Mouse (Mus musculus): ENCODE data around the gene Gm17657. TPM values are rescaled to one million over a fixed set of nuclear protein-coding genes. Genes with fewer than 3 reads are reported as not detected.
A peak's percentile ranks its signal among the peaks of the same experiment; 100 is the strongest.
"Not testable (repeated sequence)": the region's sequence is repeated elsewhere in the genome, so short reads cannot be mapped to it uniquely, and the experiment has no call there.

Gene Gm17657
- polyA plus RNA-seq, 1 experiment from 2014 or later, result not detected

GRCm38 (mm10) chr17:29508927-29509608 is 40.4 kb downstream of the Gm17657 start:
- no peaks in the 10 kb centered on the region for H3K36me3 ChIP-seq
- no peaks in the 10 kb centered on the region for H3K9me3 ChIP-seq
- peaks cover 14% of the 10 kb centered on the region; the same call in 1 of the 2 replicates for H3K4me1 ChIP-seq (replicated peaks)
- no peak overlapping the region for H3K27ac ChIP-seq
- DNase-seq (ENCODE audit: low spot score), result no peak
- 74% methylated on average over 12 of the region's 12 CpGs for WGBS
- H3K4me3 ChIP-seq, result no peak overlapping the region
- no peaks in the 10 kb centered on the region for H3K27me3 ChIP-seq (ENCODE audit: insufficient read depth, poor library complexity, severe bottlenecking)

GRCm38 (mm10) chr17:29503700-29504099 is 45.7 kb downstream of the Gm17657 start:
- H3K36me3 ChIP-seq, result no peaks in the 10 kb centered on the region
- DNase-seq (ENCODE audit: low spot score), result no peak
- H3K4me3 ChIP-seq, result no peak overlapping the region
- peaks cover 9% of the 10 kb centered on the region for H3K4me1 ChIP-seq (replicated peaks)
- H3K27me3 ChIP-seq (ENCODE audit: insufficient read depth, poor library complexity, severe bottlenecking), result peaks cover 14% of the 10 kb centered on the region
- no peak overlapping the region for H3K27ac ChIP-seq
- no peaks in the 10 kb centered on the region for H3K9me3 ChIP-seq
- 81% methylated on average over 5 of the region's 5 CpGs for WGBS

- Histone ChIP-seq H3K27me3 (ENCODE audit: insufficient read depth, poor library complexity, severe bottlenecking) (peaks cover 14% of the 10 kb centered on the region), H3K4me1 (replicated peaks) (peaks cover 15% of the 10 kb centered on the region), H3K27ac (no peak overlapping the region), H3K36me3 (no peaks in the 10 kb centered on the region), H3K4me3 (no peak overlapping the region), H3K9me3 (no peaks in the 10 kb centered on the region)
- DNase-seq (ENCODE audit: low spot score), result no peak
- WGBS, result 17% methylated on average over 32 of the region's 32 CpGs
Observed at GRCm38 (mm10) chr17:29502669-29503665, 46.5 kb downstream of the Gm17657 start.

GRCm38 (mm10) chr17:29502005-29502668 is 47.3 kb downstream of the Gm17657 start:
- Histone ChIP-seq H3K4me1 (replicated peaks) (peaks cover 16% of the 10 kb centered on the region), H3K9me3 (no peaks in the 10 kb centered on the region), H3K27ac (no peak overlapping the region), H3K27me3 (ENCODE audit: insufficient read depth, poor library complexity, severe bottlenecking) (peaks cover 14% of the 10 kb centered on the region), H3K36me3 (no peaks in the 10 kb centered on the region), H3K4me3 (no peak overlapping the region)
- WGBS, result 78% methylated on average over 7 of the region's 7 CpGs
- no peak for DNase-seq (ENCODE audit: low spot score)

GRCm38 (mm10) chr17:29500802-29501469 is 48.5 kb downstream of the Gm17657 start:
- H3K4me1 ChIP-seq (replicated peaks), result peaks cover 16% of the 10 kb centered on the region
- H3K27me3 ChIP-seq (ENCODE audit: insufficient read depth, poor library complexity, severe bottlenecking), result peaks cover 14% of the 10 kb centered on the region
- H3K27ac ChIP-seq, result no peak overlapping the region
- no peaks in the 10 kb centered on the region for H3K9me3 ChIP-seq
- WGBS, result 79% methylated on average over 17 of the region's 17 CpGs
- DNase-seq (ENCODE audit: low spot score), result no peak
- peaks cover 10% of the 10 kb centered on the region; the same call in 1 of the 2 replicates for H3K36me3 ChIP-seq
- H3K4me3 ChIP-seq, result no peak overlapping the region

- no peak overlapping the region for H3K4me3 ChIP-seq
- peak overlapping the region; percentile 41; the same call in 1 of the 2 replicates for H3K27ac ChIP-seq
- 83% methylated on average over 7 of the region's 7 CpGs for WGBS
Observed at GRCm38 (mm10) chr17:29500243-29500740, 49.1 kb downstream of the Gm17657 start.

GRCm38 (mm10) chr17:29499511-29499910 is 49.9 kb downstream of the Gm17657 start:
- H3K4me1 ChIP-seq (replicated peaks), result peaks cover 22% of the 10 kb centered on the region
- H3K4me3 ChIP-seq, result no peak overlapping the region
- peaks cover 14% of the 10 kb centered on the region for H3K27me3 ChIP-seq (ENCODE audit: insufficient read depth, poor library complexity, severe bottlenecking)
- no peaks in the 10 kb centered on the region for H3K9me3 ChIP-seq
- DNase-seq (ENCODE audit: low spot score), result no peak
- H3K27ac ChIP-seq, result no peak overlapping the region
- peaks cover 19% of the 10 kb centered on the region for H3K36me3 ChIP-seq
- 72% methylated on average over 6 of the region's 6 CpGs for WGBS

More at GRCm38 (mm10) chr17:29500243-29500740, 49.1 kb downstream of the Gm17657 start:
- DNase-seq (ENCODE audit: low spot score), result no peak
- H3K27me3 ChIP-seq (ENCODE audit: insufficient read depth, poor library complexity, severe bottlenecking), result peaks cover 14% of the 10 kb centered on the region
- no peaks in the 10 kb centered on the region for H3K9me3 ChIP-seq
- H3K4me1 ChIP-seq (replicated peaks), result peaks cover 16% of the 10 kb centered on the region
- H3K36me3 ChIP-seq, result peaks cover 12% of the 10 kb centered on the region; the same call in 1 of the 2 replicates

- Histone ChIP-seq H3K36me3 (peaks cover 25% of the 10 kb centered on the region), H3K27me3 (ENCODE audit: insufficient read depth, poor library complexity, severe bottlenecking) (peaks cover 14% of the 10 kb centered on the region), H3K4me1 (replicated peaks) (peaks cover 28% of the 10 kb centered on the region)
- H3K4me3 ChIP-seq; H3K27ac ChIP-seq; H3K9me3 ChIP-seq; DNase-seq (ENCODE audit: low spot score): not testable (repeated sequence)
- WGBS, result 90% methylated on average over 2 of the region's 2 CpGs
Observed at GRCm38 (mm10) chr17:29498952-29499351, 50.5 kb downstream of the Gm17657 start.

GRCm38 (mm10) chr17:29498028-29498427 is 51.4 kb downstream of the Gm17657 start:
- DNase-seq (ENCODE audit: low spot score), result no peak
- H3K27ac ChIP-seq, result no peak overlapping the region
- H3K4me3 ChIP-seq, result no peak overlapping the region
- peaks cover 12% of the 10 kb centered on the region for H3K27me3 ChIP-seq (ENCODE audit: insufficient read depth, poor library complexity, severe bottlenecking)
- H3K4me1 ChIP-seq (replicated peaks), result peaks cover 34% of the 10 kb centered on the region
- peaks cover 31% of the 10 kb centered on the region for H3K36me3 ChIP-seq
- no peaks in the 10 kb centered on the region for H3K9me3 ChIP-seq
- WGBS, result 71% methylated on average over 4 of the region's 4 CpGs

- DNase-seq (ENCODE audit: low spot score); H3K4me3 ChIP-seq; H3K27me3 ChIP-seq (ENCODE audit: insufficient read depth, poor library complexity, severe bottlenecking); H3K27ac ChIP-seq; H3K9me3 ChIP-seq: not testable (repeated sequence)
- 78% methylated on average over 1 of the region's 1 CpGs for WGBS
- peaks cover 31% of the 10 kb centered on the region for H3K4me1 ChIP-seq (replicated peaks)
- H3K36me3 ChIP-seq, result peaks cover 31% of the 10 kb centered on the region
Observed at GRCm38 (mm10) chr17:29497481-29497880, 52.0 kb downstream of the Gm17657 start.

GRCm38 (mm10) chr17:29497071-29497354 is 52.4 kb downstream of the Gm17657 start:
- peaks cover 31% of the 10 kb centered on the region for H3K36me3 ChIP-seq
- H3K4me3 ChIP-seq, result no peak overlapping the region
- peaks cover 2% of the 10 kb centered on the region for H3K27me3 ChIP-seq (ENCODE audit: insufficient read depth, poor library complexity, severe bottlenecking)
- no peak overlapping the region for H3K27ac ChIP-seq
- H3K4me1 ChIP-seq (replicated peaks), result peaks cover 31% of the 10 kb centered on the region
- WGBS, result 94% methylated on average over 3 of the region's 3 CpGs
- DNase-seq (ENCODE audit: low spot score), result no peak
- H3K9me3 ChIP-seq, result no peaks in the 10 kb centered on the region

All from hindbrain, embryonic 10.5 days (tissue).